Mouse (Mus musculus): ENCODE results near the gene Castor1. TPM values are rescaled to one million over a fixed set of nuclear protein-coding genes. Genes with fewer than 3 reads are reported as not detected.

Castor1 gene
- polyA plus RNA-seq, 1 experiment from 2014 or later, result 4.2 TPM

DNA sequence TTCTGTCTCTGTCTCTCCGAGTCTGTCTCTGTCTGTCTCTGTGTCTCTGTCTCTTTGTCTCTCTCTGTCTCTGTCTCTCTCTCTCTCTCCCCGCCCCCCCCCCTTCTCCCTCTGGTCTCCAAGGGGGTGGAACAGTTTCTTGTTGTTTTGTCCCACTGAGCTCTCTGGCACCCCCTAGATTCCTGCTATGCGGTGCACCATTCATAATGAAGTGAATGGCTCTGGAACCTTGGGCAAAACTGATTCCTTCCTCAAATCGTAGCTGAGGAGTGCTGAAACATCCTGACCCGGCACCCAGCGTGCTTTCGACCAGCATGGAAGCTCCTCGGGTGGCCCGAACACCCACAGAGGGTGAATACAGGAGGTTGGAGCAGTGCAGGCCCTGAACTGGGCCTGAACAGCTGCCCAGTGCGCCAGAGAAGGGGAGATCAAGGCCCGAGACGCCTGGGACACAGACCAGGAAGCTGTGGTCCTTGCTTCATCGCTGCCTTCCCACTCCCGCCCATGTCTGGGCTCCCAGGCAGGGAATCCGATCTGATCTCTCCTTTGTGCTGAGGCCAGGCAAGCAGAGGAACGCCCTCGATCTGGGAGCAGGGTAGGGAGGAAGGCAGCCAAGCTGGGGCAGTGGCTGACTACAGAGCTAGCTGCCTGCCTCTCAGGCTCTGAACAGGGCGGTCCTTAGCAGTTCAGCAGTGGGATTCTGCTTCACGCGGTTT, 52.9 kb downstream of the Castor1 start:
- no peak overlapping the region for H3K4me2 ChIP-seq (ENCODE audit: low read length)
- no peak overlapping the region for H3K4me3 ChIP-seq (ENCODE audit: low read depth, low read length)
- H3K9me3 ChIP-seq (replicated peaks; ENCODE audit: control insufficient read depth, low read length, poor library complexity, severe bottlenecking), result no peaks in the 10 kb centered on the region
- no peaks in the 10 kb centered on the region for H3K36me3 ChIP-seq (ENCODE audit: control insufficient read depth, insufficient read depth, low read length)
- WGBS, result 19% methylated on average over 19 of the region's 20 CpGs
- H3K4me1 ChIP-seq (ENCODE audit: control insufficient read depth, insufficient read depth, low read length), result peaks cover 12% of the 10 kb centered on the region
- H3K27ac ChIP-seq (ENCODE audit: low read length), result no peak overlapping the region
- ATAC-seq, result no peak
- peaks cover 24% of the 10 kb centered on the region for H3K27me3 ChIP-seq (ENCODE audit: control insufficient read depth, insufficient read depth, low read depth, low read length)
- no peak overlapping the region for H3K9ac ChIP-seq (ENCODE audit: low read depth, low read length)

GRCm38 (mm10) chr11:4271544-4271943, 53.5 kb downstream of the Castor1 start:
- ATAC-seq, result no peak

More at GRCm38 (mm10) chr11:4271544-4271943, 53.5 kb downstream of the Castor1 start:
- Histone ChIP-seq H3K4me2 (ENCODE audit: low read length) (no peak overlapping the region), H3K27me3 (ENCODE audit: control insufficient read depth, insufficient read depth, low read depth, low read length) (peaks cover 21% of the 10 kb centered on the region), H3K9ac (ENCODE audit: low read depth, low read length) (no peak overlapping the region), H3K4me3 (ENCODE audit: low read depth, low read length) (no peak overlapping the region), H3K36me3 (ENCODE audit: control insufficient read depth, insufficient read depth, low read length) (no peaks in the 10 kb centered on the region), H3K4me1 (ENCODE audit: control insufficient read depth, insufficient read depth, low read length) (peaks cover 5% of the 10 kb centered on the region), H3K9me3 (replicated peaks; ENCODE audit: control insufficient read depth, low read length, poor library complexity, severe bottlenecking) (no peaks in the 10 kb centered on the region), H3K27ac (ENCODE audit: low read length) (no peak overlapping the region)
- 65% methylated on average over 11 of the region's 11 CpGs for WGBS

Other genes with a start within 250 kb of the Castor1 start
- gene 4930556J24Rik, start 241.4 kb upstream of the Castor1 start, polyA plus RNA-seq (2015; fragmentation: Nextera tagmentation; extraction: Ambion mirVana), result 0.25 TPM in 1 of 2 replicates, not detected in the other
- gene Gal3st1, start 234.6 kb upstream of the Castor1 start, polyA plus RNA-seq (2015; fragmentation: Nextera tagmentation; extraction: Ambion mirVana), result 7.3 and 8.2 TPM in 2 replicates
- gene Sec14l4, start 186.8 kb upstream of the Castor1 start, polyA plus RNA-seq (2015; fragmentation: Nextera tagmentation; extraction: Ambion mirVana), result not detected in 2 replicates
- gene Sec14l3, start 153.4 kb upstream of the Castor1 start, polyA plus RNA-seq (2015; fragmentation: Nextera tagmentation; extraction: Ambion mirVana), result 2.6 and 2.8 TPM in 2 replicates
- gene Mtfp1, start 122.8 kb upstream of the Castor1 start, polyA plus RNA-seq (2015; fragmentation: Nextera tagmentation; extraction: Ambion mirVana), result 12.8 and 14.4 TPM in 2 replicates
- 4.2 and 4.8 TPM in 2 replicates for gene Sec14l2, start 94.8 kb upstream of the Castor1 start, polyA plus RNA-seq (2015; fragmentation: Nextera tagmentation; extraction: Ambion mirVana)
- gene Rnf215, start 83.0 kb upstream of the Castor1 start, polyA plus RNA-seq (2015; fragmentation: Nextera tagmentation; extraction: Ambion mirVana), result 52.0 and 53.6 TPM in 2 replicates
- 9.1 and 10.9 TPM in 2 replicates for gene Ccdc157, start 57.9 kb upstream of the Castor1 start, polyA plus RNA-seq (2015; fragmentation: Nextera tagmentation; extraction: Ambion mirVana)
- 53.8 and 54.0 TPM in 2 replicates for gene Sf3a1, start 57.9 kb upstream of the Castor1 start, polyA plus RNA-seq (2015; fragmentation: Nextera tagmentation; extraction: Ambion mirVana)
- 33.6 and 34.8 TPM in 2 replicates for gene Tbc1d10a, start 31.4 kb upstream of the Castor1 start, polyA plus RNA-seq (2015; fragmentation: Nextera tagmentation; extraction: Ambion mirVana)
- gene Osm, start 18.2 kb downstream of the Castor1 start, polyA plus RNA-seq (2015; fragmentation: Nextera tagmentation; extraction: Ambion mirVana), result 0.08 and 0.19 TPM in 2 replicates
- 0.06 TPM in 1 of 2 replicates, not detected in the other for gene Lif, start 39.3 kb downstream of the Castor1 start, polyA plus RNA-seq (2015; fragmentation: Nextera tagmentation; extraction: Ambion mirVana)
- 0.09 and 0.34 TPM in 2 replicates for gene Hormad2, start 222.9 kb downstream of the Castor1 start, polyA plus RNA-seq (2015; fragmentation: Nextera tagmentation; extraction: Ambion mirVana)

All from midbrain, embryonic 16.5 days (tissue).